Mouse (Mus musculus) myocyte (in vitro differentiated cells): Measurements from ENCODE around the gene Epor.

Source experiments
- CEBPB ChIP-seq: IDR thresholded peaks from 2 replicates; pipeline ENCODE4 v1.6.1; 2011; ENCODE audit warnings: mild to moderate bottlenecking, moderate library complexity; ENCODE audit not compliant: poor library complexity, insufficient read depth, severe bottlenecking
- MYOG ChIP-seq, 3 experiments: IDR thresholded peaks; one replicate each; pipeline ENCODE4 v1.6.1; 2011; ENCODE audit warnings: control low read depth in 2 of 3, low read depth in 2 of 3, mild to moderate bottlenecking in 2 of 3; ENCODE audit not compliant: insufficient read length in 2 of 3, control insufficient read depth in 1 of 3, insufficient read depth in 1 of 3
- POLR2A ChIP-seq: IDR thresholded peaks from one replicate; pipeline ENCODE4 v1.6.1; 2011; ENCODE audit warnings: low read depth, mild to moderate bottlenecking, control low read depth, moderate library complexity; ENCODE audit not compliant: insufficient read length
- POLR2AphosphoS2 ChIP-seq: IDR thresholded peaks from one replicate; pipeline ENCODE4 v1.6.1; 2011; ENCODE audit warnings: low read depth, control low read depth; ENCODE audit not compliant: insufficient read length
- REST ChIP-seq: IDR thresholded peaks from one replicate; pipeline ENCODE4 v1.6.1; 2011; ENCODE audit warnings: mild to moderate bottlenecking, control low read depth, moderate library complexity; ENCODE audit not compliant: insufficient read depth, insufficient read length
- TCF12 ChIP-seq: IDR thresholded peaks from one replicate; pipeline ENCODE4 v1.6.1; 2011; ENCODE audit warnings: mild to moderate bottlenecking, control low read depth; ENCODE audit not compliant: poor library complexity, insufficient read depth, severe bottlenecking
- USF1 ChIP-seq: IDR thresholded peaks from one replicate; pipeline ENCODE4 v1.6.1; 2011; ENCODE audit warnings: low read depth, mild to moderate bottlenecking, control low read depth, moderate library complexity

- TF ChIP-seq POLR2A: no peak
- TF ChIP-seq MYOG (IDR thresholded peaks at IDR 0.05; ENCODE audit: control insufficient read depth in 1 of 3, insufficient read depth in 1 of 3, insufficient read length in 2 of 3, low read depth in 2 of 3): no peak
- no peak for TF ChIP-seq USF1
- no peak for TF ChIP-seq REST
- TF ChIP-seq CEBPB: no peak
- TF ChIP-seq TCF12: no peak
- TF ChIP-seq POLR2AphosphoS2: no peak
Observed at GRCm38 (mm10) chr9:21959244-21959643, 4.1 kb downstream of the Epor start.
